Mouse (Mus musculus): ENCODE results near the gene Col25a1.

Col25a1 gene

DNA sequence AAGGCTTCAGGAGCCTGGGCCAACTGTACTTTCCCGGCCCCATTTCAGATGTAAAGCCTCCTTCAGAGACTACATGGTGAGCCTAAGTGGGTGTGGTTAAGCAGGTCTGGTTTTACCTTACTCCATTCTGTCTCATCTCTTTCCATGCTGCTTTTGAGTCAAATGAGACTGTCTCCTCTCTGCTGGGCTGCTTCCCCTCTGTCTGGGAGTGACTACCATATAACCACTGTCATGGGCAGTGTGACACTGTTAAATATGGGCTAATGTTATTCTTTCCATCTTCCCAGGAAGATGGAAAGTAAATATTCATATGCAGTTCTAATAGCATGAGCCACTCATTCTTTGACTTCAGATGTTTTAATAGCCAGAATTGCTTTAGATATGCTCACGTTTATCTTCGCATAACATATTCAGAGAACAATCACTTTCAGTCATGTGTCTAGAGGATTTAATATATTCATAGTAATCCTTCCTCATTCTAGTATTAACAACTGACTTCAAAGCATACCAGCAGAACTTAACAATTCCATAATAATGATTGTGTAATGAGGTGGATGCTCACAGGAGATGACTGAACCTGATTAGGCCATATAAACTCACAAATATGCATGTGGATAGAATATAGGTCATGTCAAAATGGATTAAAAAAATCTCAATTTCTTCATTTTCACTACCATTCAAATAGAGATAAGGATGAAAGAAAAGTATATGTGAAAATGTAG lies 243.5 kb downstream of the Col25a1 start:
- in situ Hi-C loops (cut with MboI) = no loop called here

DNA sequence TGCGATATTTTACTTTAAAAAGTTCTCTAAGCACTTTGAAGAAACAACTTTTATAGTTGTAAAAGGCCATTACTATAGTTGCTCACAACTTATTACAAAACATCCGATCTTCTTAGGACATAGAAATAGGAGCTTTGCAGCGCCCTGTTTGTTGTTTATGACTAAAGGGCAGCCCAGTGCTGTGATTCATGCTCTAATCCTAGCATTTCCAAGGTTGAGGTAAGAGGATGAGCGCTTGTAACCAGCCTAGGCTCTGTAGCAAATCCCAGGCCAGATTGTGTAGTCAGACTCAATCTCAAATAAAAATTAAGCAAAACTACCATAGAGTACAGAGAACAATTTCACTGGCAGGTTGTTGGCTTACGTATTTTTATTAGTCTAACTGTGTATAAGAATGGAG lies 246.5 kb downstream of the Col25a1 start:
- in situ Hi-C loops (cut with MboI) = no loop called here

DNA sequence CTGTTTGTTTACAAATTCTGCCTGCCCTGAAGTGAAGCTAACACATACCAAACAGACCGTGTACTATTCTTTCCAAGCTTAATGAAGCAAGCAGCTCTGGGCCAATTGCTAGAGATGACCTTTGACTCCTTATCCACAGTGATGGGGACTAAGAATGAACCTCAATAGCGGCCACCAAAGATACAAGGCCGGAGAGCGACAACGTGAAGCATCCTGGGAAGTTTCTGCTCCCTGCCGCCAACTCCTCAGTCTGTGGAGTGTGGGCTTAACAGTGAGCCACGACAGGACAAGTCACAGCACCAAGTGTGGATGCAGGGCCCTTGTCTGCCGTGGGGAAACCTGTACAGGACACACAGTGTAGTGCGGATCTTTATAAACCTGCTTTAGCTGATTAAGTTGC lies 247.3 kb downstream of the Col25a1 start:
- in situ Hi-C loops (cut with MboI) = no loop called here

GRCm38 (mm10) chr3:130380299-130380845 lies 249.1 kb downstream of the Col25a1 start:
- in situ Hi-C loops (cut with MboI) = no loop called here

DNA sequence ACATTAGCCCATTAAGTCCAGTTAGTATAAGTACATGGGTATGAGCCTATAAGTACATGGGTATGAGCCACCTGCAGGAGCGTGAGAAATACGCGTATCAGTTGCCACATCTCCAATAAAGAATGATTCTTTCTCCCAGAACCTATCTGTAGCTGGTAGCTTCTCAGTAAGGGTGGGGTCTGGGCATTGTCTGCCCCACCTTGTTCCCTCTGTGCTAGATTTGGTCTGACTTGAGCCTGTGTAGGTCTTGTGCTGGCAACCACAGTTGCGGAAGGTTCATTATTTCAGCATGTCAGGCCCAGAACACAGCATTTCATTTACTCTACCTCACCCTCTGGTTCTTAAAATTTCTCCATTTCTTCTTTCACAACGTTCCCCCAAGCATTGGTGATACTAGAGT lies 250.4 kb downstream of the Col25a1 start:
- in situ Hi-C loops (cut with MboI) = no loop called here

- in situ Hi-C loops (cut with MboI) = no loop called here
These were observed 254.6 kb downstream of the Col25a1 start for GRCm38 (mm10) chr3:130385856-130386255.

DNA sequence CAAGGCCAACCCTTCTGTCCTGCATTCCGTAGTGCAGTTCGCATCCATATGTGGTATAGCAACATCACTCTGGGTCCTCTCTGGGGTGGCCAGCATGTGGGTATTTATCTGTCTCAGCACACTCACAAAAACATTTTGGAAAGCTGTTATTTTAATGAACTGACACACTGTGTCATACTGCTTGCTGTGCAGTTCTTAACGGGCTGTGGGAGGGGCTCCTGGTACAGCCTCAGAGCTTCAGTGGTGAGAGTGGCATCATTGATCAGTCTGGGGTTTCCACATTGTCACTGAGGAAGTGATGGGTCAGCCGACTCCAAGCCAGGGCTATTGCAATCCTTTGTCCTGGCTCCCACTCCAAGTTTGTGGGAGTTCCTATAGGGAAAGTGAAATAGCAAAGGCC lies 255.9 kb downstream of the Col25a1 start:
- in situ Hi-C loops (cut with MboI) = no loop called here

DNA sequence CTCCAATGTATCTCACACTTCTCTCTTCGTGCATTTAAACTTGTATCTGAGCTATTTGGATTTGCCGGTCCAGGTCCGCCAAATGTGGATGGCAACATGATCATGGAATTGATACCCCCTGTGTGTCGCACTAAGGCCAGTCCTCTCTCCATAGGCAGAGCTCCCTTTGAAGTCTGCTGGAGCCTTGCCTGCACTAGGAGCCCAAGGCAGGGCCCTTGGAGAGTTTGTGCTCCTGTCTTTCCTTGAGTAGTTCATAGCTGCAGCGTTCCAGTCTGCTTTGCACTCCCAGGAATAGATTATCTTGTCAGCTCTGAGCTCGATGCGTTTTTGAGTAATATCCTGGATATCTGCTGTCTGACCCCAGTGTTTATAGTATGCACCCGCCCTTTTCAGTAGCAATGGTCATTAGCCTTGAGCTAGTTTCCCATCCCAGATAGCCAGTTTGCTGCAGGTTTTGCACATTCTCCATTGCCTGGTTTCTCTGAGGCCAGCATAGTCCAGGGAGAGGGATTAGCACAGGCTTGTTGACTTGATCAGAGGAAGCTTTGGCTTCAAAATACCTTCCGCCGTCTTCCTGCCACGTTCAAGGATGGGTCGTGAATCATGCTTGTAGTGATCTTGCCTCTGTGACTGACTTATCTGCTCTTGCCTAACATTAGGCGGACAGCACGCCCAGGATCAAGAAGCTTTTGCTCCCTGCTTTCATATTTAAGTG lies 258.1 kb downstream of the Col25a1 start:
- in situ Hi-C loops (cut with MboI) = no loop called here

DNA sequence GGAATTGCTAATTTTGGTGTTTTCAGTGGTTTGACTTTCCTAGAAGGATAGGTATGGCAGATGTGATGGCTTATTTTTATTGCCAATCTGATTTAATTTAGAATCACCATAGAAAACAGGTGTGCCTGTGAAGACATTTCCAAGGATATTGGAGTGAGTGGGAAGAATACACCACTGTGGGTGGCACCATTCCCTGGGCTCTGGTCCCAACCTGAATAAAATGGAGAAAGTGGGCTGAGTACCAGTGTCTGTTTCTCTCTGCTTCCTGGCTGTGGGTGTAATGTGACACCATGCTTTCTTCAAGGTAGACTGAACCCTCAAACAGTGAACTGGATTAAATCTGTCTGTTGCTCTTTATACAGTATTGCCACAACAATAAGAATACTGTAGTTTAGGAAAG lies 265.3 kb downstream of the Col25a1 start:
- in situ Hi-C loops (cut with MboI) = no loop called here

DNA sequence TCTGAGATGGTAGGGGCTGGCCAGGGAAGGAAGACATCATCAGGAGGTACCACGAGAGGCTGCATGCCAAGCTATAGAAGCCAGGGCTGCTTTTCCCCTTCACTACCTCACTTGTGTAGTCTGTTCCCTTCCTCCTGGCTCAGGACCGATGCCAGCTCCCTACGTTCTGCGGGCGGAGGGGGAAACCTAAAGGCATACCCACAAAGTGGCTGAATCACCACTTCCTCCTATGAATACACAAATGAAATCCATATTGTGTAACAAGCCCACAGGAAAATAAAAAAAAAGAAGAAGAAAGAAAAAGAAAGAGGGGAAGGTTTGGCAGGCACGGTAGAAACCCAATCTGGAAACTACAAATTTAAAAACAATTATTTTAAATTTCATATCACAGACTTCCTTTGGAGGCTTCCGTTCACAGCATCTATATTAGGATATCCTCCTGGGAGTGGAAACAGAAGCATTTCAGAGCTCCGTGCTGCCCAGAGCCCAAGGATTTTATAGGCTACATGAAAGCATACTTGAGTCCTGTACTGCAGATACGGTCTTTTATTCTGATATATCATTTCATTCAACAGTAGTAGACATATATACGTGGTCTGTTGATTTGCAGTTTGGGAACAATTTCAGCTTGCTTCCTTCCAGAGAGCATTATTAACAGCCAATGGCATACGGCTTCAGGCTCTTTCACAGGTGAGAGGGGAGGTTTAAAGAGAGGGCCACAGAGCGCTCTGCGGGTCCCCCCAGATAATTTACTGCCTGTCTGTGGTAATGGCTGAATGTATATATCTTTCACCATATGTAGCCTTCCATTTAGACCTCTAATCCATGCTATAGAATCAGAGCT lies 269.6 kb downstream of the Col25a1 start:
- in situ Hi-C loops (cut with MboI) = no loop called here

GRCm38 (mm10) chr3:130401560-130401852 lies 270.2 kb downstream of the Col25a1 start:
- in situ Hi-C loops (cut with MboI) = no loop called here

GRCm38 (mm10) chr3:130404525-130405409 lies 273.5 kb downstream of the Col25a1 start:
- in situ Hi-C loops (cut with MboI) = no loop called here

DNA sequence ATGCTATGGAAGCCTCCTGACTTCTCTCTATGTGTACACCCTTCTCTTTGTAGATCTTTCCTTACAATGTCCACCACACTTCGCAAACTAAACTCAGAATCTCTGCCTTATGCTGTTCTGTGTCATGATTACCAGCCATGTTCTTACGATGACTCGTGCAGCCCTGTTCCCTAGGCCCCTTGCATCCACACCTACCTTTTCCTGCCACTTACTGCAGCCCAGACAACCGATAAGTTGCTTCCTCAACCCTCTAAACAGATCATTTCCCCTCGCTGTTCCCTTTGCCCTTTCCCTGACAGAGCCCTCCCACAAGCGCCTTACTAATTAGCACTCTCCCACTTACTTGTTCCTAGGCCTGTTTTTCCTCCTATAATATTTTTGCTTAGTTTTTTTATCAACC lies 275.9 kb downstream of the Col25a1 start:
- in situ Hi-C loops (cut with MboI) = no loop called here

DNA sequence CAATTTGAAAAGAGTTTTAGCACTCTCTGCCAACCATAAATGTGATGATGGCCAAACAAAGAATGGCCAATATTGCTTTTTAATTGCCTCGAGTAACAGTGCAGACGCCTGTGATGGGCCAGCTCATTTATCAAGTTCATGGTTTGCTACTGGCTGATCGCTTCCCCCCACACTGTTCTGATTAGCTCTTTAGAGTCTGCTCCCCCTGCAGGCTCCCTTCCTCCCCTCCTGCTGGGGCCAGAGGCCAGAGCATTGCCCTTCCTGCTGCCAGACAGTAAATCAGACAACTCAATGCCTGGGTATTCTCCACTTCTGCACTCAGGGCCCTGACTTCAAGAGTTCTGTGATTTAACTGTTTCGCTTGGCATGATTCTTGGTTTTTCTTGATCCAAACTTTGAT lies 281.9 kb downstream of the Col25a1 start:
- in situ Hi-C loops (cut with MboI) = no loop called here

- in situ Hi-C loops (cut with MboI) = no loop called here
These were observed 287.6 kb downstream of the Col25a1 start for GRCm38 (mm10) chr3:130418951-130419350.

GRCm38 (mm10) chr3:130428796-130429195 lies 297.5 kb downstream of the Col25a1 start:
- in situ Hi-C loops (cut with MboI) = no loop called here

DNA sequence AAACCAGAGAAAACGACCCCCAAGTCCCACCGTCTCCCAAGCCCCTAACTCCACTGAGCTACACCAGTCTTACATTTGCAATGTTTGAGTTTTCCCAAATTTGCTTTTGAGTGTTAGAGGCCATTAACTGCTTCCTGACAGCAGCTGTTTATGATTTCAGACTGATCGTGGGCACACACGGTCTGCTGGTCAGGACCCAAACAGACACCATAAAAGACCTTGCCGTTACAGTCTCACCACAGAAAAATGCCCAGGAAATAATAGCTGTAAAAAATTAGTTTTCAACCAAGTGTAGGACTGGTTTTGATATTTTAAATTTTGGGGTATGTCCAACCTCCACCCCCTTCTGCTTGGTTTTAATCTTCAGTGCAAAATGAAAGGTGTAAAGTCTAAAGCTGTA lies 298.8 kb downstream of the Col25a1 start:
- in situ Hi-C loops (cut with MboI) = no loop called here

GRCm38 (mm10) chr3:130432818-130433217 lies 301.5 kb downstream of the Col25a1 start:
- in situ Hi-C loops (cut with MboI) = no loop called here

DNA sequence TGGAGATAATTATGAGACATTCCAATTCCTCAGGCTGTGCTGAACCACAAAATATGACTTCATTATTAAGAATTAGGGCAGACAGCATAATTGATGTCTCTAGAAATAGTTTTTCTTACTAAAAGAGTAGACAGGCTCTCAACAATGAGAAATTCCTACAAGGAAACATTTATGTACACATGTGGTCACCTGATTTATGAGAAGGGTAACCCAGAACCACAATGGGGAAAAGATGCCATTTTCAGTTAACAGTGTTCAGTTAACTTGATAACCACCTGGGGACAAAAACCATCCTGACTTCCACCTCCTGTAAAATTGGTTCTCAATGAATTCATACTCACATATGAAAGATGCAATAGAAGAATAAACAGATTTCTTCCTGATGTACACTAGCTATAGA lies 305.7 kb downstream of the Col25a1 start:
- in situ Hi-C loops (cut with MboI) = no loop called here

GRCm38 (mm10) chr3:130439767-130440166 lies 308.5 kb downstream of the Col25a1 start:
- in situ Hi-C loops (cut with MboI) = no loop called here

DNA sequence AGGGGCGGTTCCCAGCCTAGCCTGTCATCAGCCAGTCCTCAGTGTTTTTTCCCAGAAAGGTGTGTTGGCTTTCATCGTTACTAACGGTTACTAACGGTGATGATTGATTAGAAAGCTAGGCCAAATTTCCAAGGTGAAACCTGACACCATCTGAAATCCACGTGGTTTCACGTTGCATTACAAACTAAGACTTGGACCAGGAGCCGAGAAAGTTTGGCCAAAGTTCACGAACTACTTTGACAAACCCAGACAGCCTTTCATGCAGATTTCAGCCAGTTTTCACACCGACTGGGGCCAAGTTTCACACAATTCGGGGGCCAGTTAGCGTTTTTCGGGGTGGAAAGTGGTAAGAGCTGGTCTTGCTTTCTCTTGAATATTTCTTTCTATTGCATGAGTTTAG lies 309.4 kb downstream of the Col25a1 start:
- in situ Hi-C loops (cut with MboI) = no loop called here
